Mouse (Mus musculus): Measurements from ENCODE around the gene Aox3.

- TF ChIP-seq CTCF (IDR thresholded peaks at IDR 0.05; ENCODE audit: low read depth, low read length), result no peak
- no peak for TF ChIP-seq POLR2A (IDR thresholded peaks at IDR 0.05; ENCODE audit: insufficient read depth, low read length)
Measured at GRCm38 (mm10) chr1:58169893-58170292, 57.0 kb downstream of the Aox3 start.

Data from ES-Bruce4 (cell line).